Mouse (Mus musculus): ENCODE data around the gene Ly6g5b.
A peak's percentile ranks its signal among the peaks of the same experiment; 100 is the strongest.
"Not testable (repeated sequence)": the region's sequence is repeated elsewhere in the genome, so short reads cannot be mapped to it uniquely, and the experiment has no call there.

Ly6g5b gene

GRCm38 (mm10) chr17:35135591-35136320 is 20.5 kb upstream of the Ly6g5b start:
- no peak for DNase-seq

- DNase-seq, result peak; percentile 93
Observed at GRCm38 (mm10) chr17:35134801-35135590, 19.8 kb upstream of the Ly6g5b start, which contains the start of gene Bag6. Bag6 (plus strand) TSS chr17:35135178.

GRCm38 (mm10) chr17:35133517-35133916 is 18.3 kb upstream of the Ly6g5b start:
- DNase-seq, result no peak

GRCm38 (mm10) chr17:35132174-35132560 is 16.9 kb upstream of the Ly6g5b start:
- no peak for DNase-seq

GRCm38 (mm10) chr17:35131500-35132173 is 16.4 kb upstream of the Ly6g5b start, which contains the start of gene Apom:
Apom (minus strand) TSS chr17:35132050.
- DNase-seq, result peak; percentile 44

GRCm38 (mm10) chr17:35131038-35131437 is 15.8 kb upstream of the Ly6g5b start:
- no peak for DNase-seq

- no peak for DNase-seq
Observed at GRCm38 (mm10) chr17:35128996-35129395, 13.8 kb upstream of the Ly6g5b start.

- no peak for DNase-seq
Observed at GRCm38 (mm10) chr17:35127017-35127416, 11.8 kb upstream of the Ly6g5b start.

GRCm38 (mm10) chr17:35126206-35126611 is 11.0 kb upstream of the Ly6g5b start, which contains the start of gene D17H6S53E:
D17H6S53E (plus strand) TSS chr17:35126373.
- peak; percentile 70 for DNase-seq

- DNase-seq, result no peak
Observed at GRCm38 (mm10) chr17:35125578-35125977, 10.3 kb upstream of the Ly6g5b start.

GRCm38 (mm10) chr17:35125081-35125480 is 9.9 kb upstream of the Ly6g5b start:
- no peak for DNase-seq

GRCm38 (mm10) chr17:35124261-35124896 is 9.2 kb upstream of the Ly6g5b start:
- not testable (repeated sequence) for DNase-seq

- DNase-seq, result not testable (repeated sequence)
Observed at GRCm38 (mm10) chr17:35123287-35123686, 8.1 kb upstream of the Ly6g5b start.

GRCm38 (mm10) chr17:35121871-35122303 is 6.7 kb upstream of the Ly6g5b start, which contains the start of gene Csnk2b:
Csnk2b (minus strand) TSS chr17:35122053.
- DNase-seq, result peak; percentile 59

- DNase-seq, result peak; percentile 99
Observed at GRCm38 (mm10) chr17:35121143-35121799, 6.0 kb upstream of the Ly6g5b start, which contains the start of gene Gpank1. Gpank1 (plus strand) TSS chr17:35121455.

- no peak for DNase-seq
Observed at GRCm38 (mm10) chr17:35120745-35121142, 5.5 kb upstream of the Ly6g5b start.

GRCm38 (mm10) chr17:35111774-35112173 is 3.5 kb downstream of the Ly6g5b start:
- no peak for DNase-seq

GRCm38 (mm10) chr17:35108097-35108496 is 7.1 kb downstream of the Ly6g5b start, which contains the start of gene Ly6g5c:
Ly6g5c (plus strand) TSS chr17:35108279.
- no peak for DNase-seq

GRCm38 (mm10) chr17:35106522-35106921 is 8.7 kb downstream of the Ly6g5b start:
- DNase-seq, result no peak

GRCm38 (mm10) chr17:35105740-35106389 is 9.4 kb downstream of the Ly6g5b start:
- peak; percentile 46 for DNase-seq

GRCm38 (mm10) chr17:35104754-35105153 is 10.5 kb downstream of the Ly6g5b start:
- no peak for DNase-seq

Measured in kidney, adult 11 months (tissue).